Mouse (Mus musculus): ENCODE results near the gene Tmem220. TPM values are rescaled to one million over a fixed set of nuclear protein-coding genes. Genes with fewer than 3 reads are reported as not detected.

Gene Tmem220
- not detected in 2 replicates for polyA plus RNA-seq (2012; ENCODE audit: low replicate concordance)

DNA sequence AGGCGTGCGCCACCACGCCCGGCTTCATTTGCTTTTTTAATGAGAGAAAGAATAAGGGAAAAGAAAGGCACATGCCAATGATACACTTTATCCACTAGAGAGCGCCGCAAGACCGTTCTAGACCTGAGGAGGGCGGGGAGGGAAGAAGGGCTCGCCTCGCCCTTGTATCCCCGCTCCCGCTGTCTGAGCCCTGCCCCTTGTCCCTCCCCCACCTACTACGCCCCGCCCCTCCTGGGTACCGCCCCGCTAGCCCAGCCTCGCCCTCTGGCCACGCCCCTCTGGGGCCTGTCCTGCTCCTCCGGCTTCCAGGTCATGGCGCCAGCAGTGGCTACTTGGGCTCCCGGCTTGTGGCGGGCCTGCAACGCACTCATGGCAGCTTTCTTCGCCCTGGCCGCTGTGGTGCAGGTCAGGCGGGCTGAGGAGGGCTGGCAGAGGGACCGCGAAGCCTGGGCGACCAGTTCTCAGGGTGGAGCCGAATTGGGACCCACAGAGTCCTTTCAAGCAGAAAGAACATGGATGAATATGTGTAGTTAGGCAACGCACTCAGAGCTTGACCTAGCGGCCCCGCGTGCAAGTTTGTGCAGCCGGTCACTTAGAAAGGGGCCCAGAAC, at the start of gene Tmem220:
Gene Tmem220 (plus strand): TSS at position 288 of the 611 bp plus-strand sequence.

DNA sequence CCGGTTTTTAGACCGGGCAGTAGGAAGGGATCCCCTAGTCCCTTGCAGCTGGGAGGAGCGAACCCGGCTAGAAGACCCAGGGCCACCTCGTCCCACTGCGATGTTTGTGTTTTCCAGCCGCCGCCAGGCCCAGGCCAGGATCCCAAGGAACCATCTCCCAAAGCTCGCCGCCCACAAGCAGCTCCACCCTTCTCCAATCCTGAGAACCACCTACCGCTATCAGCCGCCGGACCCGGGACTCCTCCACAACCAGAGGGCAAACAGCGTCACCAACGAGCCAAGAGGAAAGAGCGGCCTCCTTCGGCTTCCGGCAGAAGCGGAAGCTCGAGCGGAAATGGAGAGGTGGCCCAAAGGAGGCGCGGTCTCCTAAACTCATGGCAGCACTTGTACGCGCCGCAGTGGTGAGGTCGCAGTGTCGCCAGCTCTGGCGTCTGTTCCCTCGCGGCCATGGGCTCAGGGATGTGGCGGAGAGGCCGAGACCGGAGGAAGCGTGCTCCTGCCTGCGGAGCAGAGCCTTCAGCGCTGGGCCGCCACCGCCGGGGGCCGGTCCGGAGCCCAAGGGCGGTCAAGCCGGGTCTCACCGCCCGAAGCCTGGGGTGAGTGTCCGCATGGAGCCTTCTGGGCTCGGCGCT, 27.5 kb downstream of the Tmem220 start, which contains the start of the genes Adprm and Sco1:
Gene Adprm (minus strand): TSS at position 274 of the 632 bp plus-strand sequence.
Gene Sco1 (plus strand): TSS at position 350 of the 632 bp plus-strand sequence.

DNA sequence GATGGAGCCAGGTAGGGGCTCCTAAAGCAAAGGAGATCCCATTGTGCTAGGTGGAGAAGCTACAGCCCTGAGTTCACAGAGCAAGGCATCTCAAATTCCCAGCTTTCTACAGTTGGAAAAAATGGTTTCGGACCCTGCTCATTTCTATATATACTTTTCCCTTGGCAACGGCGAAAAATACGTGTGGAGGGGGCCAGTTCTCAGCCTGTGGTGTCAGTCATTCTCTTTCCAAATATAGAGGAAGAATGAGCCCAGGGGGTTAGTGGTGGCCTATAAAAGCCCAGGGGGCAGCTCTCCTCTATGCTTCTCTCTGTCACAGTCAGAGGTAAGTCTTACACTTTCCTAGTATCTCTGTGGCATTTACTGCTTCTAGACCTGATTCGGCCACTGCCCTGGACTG, 53.0 kb downstream of the Tmem220 start, which contains the start of gene Myh3:
Gene Myh3 (plus strand): TSS at position 301 of the 400 bp plus-strand sequence.

Other genes with a start within 250 kb of the Tmem220 start
- gene Pirt, start 113.2 kb upstream of the Tmem220 start, polyA plus RNA-seq (2012; ENCODE audit: low replicate concordance) = 0.07 TPM in 1 of 2 replicates, not detected in the other
- gene Tmem238l, start 68.5 kb upstream of the Tmem220 start, polyA plus RNA-seq (2012; ENCODE audit: low replicate concordance) = not detected in 2 replicates
- 1.6 and 2.9 TPM in 2 replicates for gene Adprm, start 27.4 kb downstream of the Tmem220 start, polyA plus RNA-seq (2012; ENCODE audit: low replicate concordance)
- 2.5 and 2.6 TPM in 2 replicates for gene Sco1, start 27.5 kb downstream of the Tmem220 start, polyA plus RNA-seq (2012; ENCODE audit: low replicate concordance)
- gene Myh3, start 53.1 kb downstream of the Tmem220 start, polyA plus RNA-seq (2012; ENCODE audit: low replicate concordance) = not detected in 2 replicates
- 0.06 TPM in 1 of 2 replicates, not detected in the other for gene Myh2, start 145.9 kb downstream of the Tmem220 start, polyA plus RNA-seq (2012; ENCODE audit: low replicate concordance)
- gene Myh1, start 174.9 kb downstream of the Tmem220 start, polyA plus RNA-seq (2012; ENCODE audit: low replicate concordance) = not detected in 2 replicates
- gene Myh4, start 212.9 kb downstream of the Tmem220 start, polyA plus RNA-seq (2012; ENCODE audit: low replicate concordance) = not detected in 2 replicates

All from leukemia stem cell, adult 10-12 weeks (primary cell).